Mouse (Mus musculus) ES-Bruce4 (cell line): ENCODE measurements around the gene Ccl11.

Source experiments
- CTCF ChIP-seq: IDR thresholded peaks from one replicate; pipeline ENCODE4 v1.8.1; 2011; ENCODE audit warnings: low read depth, low read length
- POLR2A ChIP-seq: IDR thresholded peaks from one replicate; pipeline ENCODE4 v1.8.1; 2011; ENCODE audit warnings: low read length; ENCODE audit not compliant: insufficient read depth

DNA sequence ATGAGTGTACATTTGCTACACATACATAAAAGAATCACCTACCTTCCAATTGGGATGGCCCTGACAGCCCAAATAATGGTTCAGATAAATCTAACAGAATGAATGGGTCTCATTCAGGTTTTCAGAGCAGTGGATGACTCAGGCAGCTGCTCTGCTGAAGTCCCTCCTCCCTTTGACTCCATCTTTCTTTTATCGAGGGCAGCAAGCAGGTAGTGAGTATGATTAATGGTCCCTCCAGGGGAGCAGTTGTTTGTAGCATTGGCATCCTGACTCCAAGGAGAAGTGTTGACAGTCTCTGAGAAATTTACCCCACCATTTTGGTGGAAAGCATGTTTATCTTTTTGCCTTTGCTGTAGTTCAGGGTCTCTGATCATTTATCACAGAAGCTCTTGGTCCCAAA is 43.9 kb upstream of the Ccl11 start:
- no peak for TF ChIP-seq CTCF
- TF ChIP-seq POLR2A: no peak
